Mouse (Mus musculus): ENCODE results near the gene Gm45808.

DNA sequence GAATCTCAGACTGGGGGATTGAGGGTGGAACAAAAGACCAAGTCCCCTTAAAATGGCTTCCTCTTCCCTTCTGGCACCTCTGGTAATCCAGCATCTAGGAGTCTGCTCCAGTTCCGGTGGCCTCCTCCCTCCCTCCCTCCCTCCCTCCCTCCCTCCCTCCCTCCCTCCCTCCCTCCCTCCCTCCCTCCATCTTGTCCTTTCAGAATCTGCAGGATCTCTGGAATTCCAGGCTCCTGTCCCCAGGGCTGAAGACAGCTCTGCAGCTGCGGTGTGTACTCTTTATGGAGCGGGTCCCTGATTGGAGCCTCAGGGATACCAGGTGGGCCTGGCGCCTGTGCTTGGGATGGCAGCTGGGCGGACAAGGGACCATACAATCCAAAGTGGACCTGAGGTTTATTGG is 25.3 kb downstream of the Gm45808 start:
- no peak for TF ChIP-seq CTCF (IDR thresholded peaks at IDR 0.05; ENCODE audit: borderline replicate concordance, control insufficient read depth, extremely low read depth, insufficient read depth, low read length, poor library complexity)
- TF ChIP-seq POLR2A (IDR thresholded peaks at IDR 0.05; ENCODE audit: control insufficient read depth, extremely low read depth, insufficient read depth, low read length, poor library complexity) = no peak
